Mouse (Mus musculus) limb, embryonic 15.5 days (tissue): ENCODE data around the gene Ank. TPM values are rescaled to one million over a fixed set of nuclear protein-coding genes. Genes with fewer than 3 reads are reported as not detected.
A peak's percentile ranks its signal among the peaks of the same experiment; 100 is the strongest.
"Not testable (repeated sequence)": the region's sequence is repeated elsewhere in the genome, so short reads cannot be mapped to it uniquely, and the experiment has no call there.

Experiments
- ATAC-seq: fragments of 200-750 bp; cut with Nextera tagmentation; 2 replicates; pipeline ENCODE4 v1.8.0; 2017; ENCODE audit warnings: low read depth, moderate TSS enrichment; ENCODE audit not compliant: insufficient number of reproducible peaks, low FRiP score, low TSS enrichment
- H3K27ac ChIP-seq: fragments of 300-500 bp; sonication (generic); 2 replicates; pipeline ENCODE4 v1.5.1; 2015; ENCODE audit warnings: moderate library complexity, mild to moderate bottlenecking, inconsistent platforms
- H3K27me3 ChIP-seq: fragments of 300-500 bp; sonication (generic); 2 replicates; pipeline ENCODE4 v1.6.1; 2015; ENCODE audit warnings: inconsistent platforms
- H3K36me3 ChIP-seq: fragments of 300-500 bp; sonication (generic); 2 replicates; pipeline ENCODE4 v1.6.1; 2015; ENCODE audit warnings: inconsistent platforms
- H3K4me1 ChIP-seq: fragments of 300-500 bp; sonication (generic); 2 replicates; pipeline ENCODE4 v1.6.1; 2015; ENCODE audit warnings: inconsistent platforms
- H3K4me2 ChIP-seq: fragments of 300-500 bp; sonication (generic); 2 replicates; pipeline ENCODE4 v1.6.1; 2015; ENCODE audit warnings: mild to moderate bottlenecking, inconsistent platforms
- H3K4me3 ChIP-seq: fragments of 300-500 bp; sonication (generic); 2 replicates; pipeline ENCODE4 v1.5.1; 2015; ENCODE audit warnings: mild to moderate bottlenecking, inconsistent platforms
- H3K9ac ChIP-seq: fragments of 300-500 bp; sonication (generic); 2 replicates; pipeline ENCODE4 v1.6.1; 2015; ENCODE audit warnings: inconsistent platforms
- H3K9me3 ChIP-seq: fragments of 300-500 bp; sonication (generic); 2 replicates; pipeline ENCODE4 v1.6.1; 2016; ENCODE audit warnings: inconsistent platforms
- WGBS: fragments of 180-500 bp; shearing (Covaris S2); methylation state at CpG from one replicate; pipeline ENCODE4 v1.1.7; 2015; 5-methylcytosine and 5-hydroxymethylcytosine counted together
- polyA plus RNA-seq: library from polyadenylated mRNA; unstranded; fragments of >200 nt; fragmentation: Nextera tagmentation; extraction: Ambion mirVana; gene quantifications from 2 replicates; pipeline ENCODE4 v1.2.1, GENCODE M21; 2015

The Ank gene
- polyA plus RNA-seq, 1 experiment from 2014 or later: 16.3 TPM

GRCm38 (mm10) chr15:27468822-27469488 lies 2.5 kb downstream of the Ank start:
- Histone ChIP-seq H3K4me1 (peaks cover 11% of the 10 kb centered on the region), H3K27ac (no peak overlapping the region), H3K4me3 (no peak overlapping the region), H3K9ac (no peak overlapping the region), H3K27me3 (0 out of 2 replicates have a peak, but pooled peaks cover 3% of the 10 kb centered on the region), H3K9me3 (no peaks in the 10 kb centered on the region), H3K36me3 (no peaks in the 10 kb centered on the region), H3K4me2 (no peak overlapping the region)
- no peak for ATAC-seq
- WGBS: 79% methylated on average over 4 of the region's 4 CpGs

GRCm38 (mm10) chr15:27470346-27470745 lies 3.9 kb downstream of the Ank start:
- not testable (repeated sequence) for H3K9ac ChIP-seq, H3K36me3 ChIP-seq, H3K9me3 ChIP-seq, H3K27ac ChIP-seq, H3K4me3 ChIP-seq, H3K4me2 ChIP-seq, ATAC-seq, H3K27me3 ChIP-seq
- WGBS: 69% methylated on average over 3 of the region's 3 CpGs
- H3K4me1 ChIP-seq: peaks cover 11% of the 10 kb centered on the region

GRCm38 (mm10) chr15:27472315-27472714 lies 5.8 kb downstream of the Ank start:
- Histone ChIP-seq H3K4me3 (no peak overlapping the region), H3K9me3 (no peaks in the 10 kb centered on the region), H3K4me2 (no peak overlapping the region), H3K27ac (no peak overlapping the region), H3K9ac (no peak overlapping the region), H3K4me1 (peaks cover 4% of the 10 kb centered on the region; the same call in 1 of the 2 replicates), H3K36me3 (no peaks in the 10 kb centered on the region), H3K27me3 (0 out of 2 replicates have a peak, but pooled peaks cover 3% of the 10 kb centered on the region)
- 80% methylated on average over 9 of the region's 9 CpGs for WGBS
- ATAC-seq: no peak

GRCm38 (mm10) chr15:27475988-27476387 lies 9.5 kb downstream of the Ank start:
- 0 out of 2 replicates have a peak, but pooled peaks cover 4% of the 10 kb centered on the region for H3K4me1 ChIP-seq
- H3K9me3 ChIP-seq: no peaks in the 10 kb centered on the region
- H3K36me3 ChIP-seq: no peaks in the 10 kb centered on the region
- H3K4me3 ChIP-seq: no peak overlapping the region
- WGBS: 73% methylated on average over 15 of the region's 15 CpGs
- no peak overlapping the region for H3K27ac ChIP-seq
- ATAC-seq: no peak
- H3K27me3 ChIP-seq: no peaks in the 10 kb centered on the region
- H3K9ac ChIP-seq: no peak overlapping the region
- no peak overlapping the region for H3K4me2 ChIP-seq

GRCm38 (mm10) chr15:27476671-27477070 lies 10.2 kb downstream of the Ank start:
- H3K9ac ChIP-seq: no peak overlapping the region
- 0 out of 2 replicates have a peak overlapping the region, but pooled peaks have one; percentile 30 for H3K27ac ChIP-seq
- 79% methylated on average over 12 of the region's 12 CpGs for WGBS
- H3K9me3 ChIP-seq: no peaks in the 10 kb centered on the region
- H3K27me3 ChIP-seq: no peaks in the 10 kb centered on the region
- ATAC-seq: no peak
- no peak overlapping the region for H3K4me2 ChIP-seq
- no peak overlapping the region for H3K4me3 ChIP-seq
- no peaks in the 10 kb centered on the region for H3K36me3 ChIP-seq
- H3K4me1 ChIP-seq: 0 out of 2 replicates have a peak, but pooled peaks cover 4% of the 10 kb centered on the region

- no peak for ATAC-seq
- Histone ChIP-seq H3K4me3 (no peak overlapping the region), H3K9ac (no peak overlapping the region), H3K4me1 (0 out of 2 replicates have a peak, but pooled peaks cover 6% of the 10 kb centered on the region), H3K9me3 (no peaks in the 10 kb centered on the region), H3K27me3 (no peaks in the 10 kb centered on the region), H3K4me2 (no peak overlapping the region), H3K36me3 (no peaks in the 10 kb centered on the region), H3K27ac (0 out of 2 replicates have a peak overlapping the region, but pooled peaks have one; percentile 30)
- 90% methylated on average over 9 of the region's 9 CpGs for WGBS
Measured at GRCm38 (mm10) chr15:27477159-27477558, 10.7 kb downstream of the Ank start.

GRCm38 (mm10) chr15:27477630-27478029 lies 11.2 kb downstream of the Ank start:
- 74% methylated on average over 7 of the region's 7 CpGs for WGBS

GRCm38 (mm10) chr15:27480333-27481015 lies 14.0 kb downstream of the Ank start:
- H3K27ac ChIP-seq: no peak overlapping the region
- H3K9me3 ChIP-seq: no peaks in the 10 kb centered on the region
- 80% methylated on average over 4 of the region's 4 CpGs for WGBS
- H3K4me2 ChIP-seq: no peak overlapping the region
- H3K4me3 ChIP-seq: no peak overlapping the region
- no peaks in the 10 kb centered on the region for H3K36me3 ChIP-seq
- H3K27me3 ChIP-seq: no peaks in the 10 kb centered on the region
- H3K9ac ChIP-seq: no peak overlapping the region
- H3K4me1 ChIP-seq: peaks cover 10% of the 10 kb centered on the region
- no peak for ATAC-seq

More at GRCm38 (mm10) chr15:27477630-27478029, 11.2 kb downstream of the Ank start:
- no peak for ATAC-seq
- H3K4me2 ChIP-seq: no peak overlapping the region
- 0 out of 2 replicates have a peak, but pooled peaks cover 6% of the 10 kb centered on the region for H3K4me1 ChIP-seq
- H3K36me3 ChIP-seq: no peaks in the 10 kb centered on the region
- H3K9me3 ChIP-seq: no peaks in the 10 kb centered on the region
- H3K9ac ChIP-seq: no peak overlapping the region
- H3K4me3 ChIP-seq: no peak overlapping the region
- no peak overlapping the region for H3K27ac ChIP-seq
- no peaks in the 10 kb centered on the region for H3K27me3 ChIP-seq

- peaks cover 25% of the 10 kb centered on the region for H3K4me1 ChIP-seq
- no peak overlapping the region for H3K4me3 ChIP-seq
- no peaks in the 10 kb centered on the region for H3K9me3 ChIP-seq
- no peaks in the 10 kb centered on the region for H3K36me3 ChIP-seq
- H3K4me2 ChIP-seq: no peak overlapping the region
- WGBS: 68% methylated on average over 4 of the region's 4 CpGs
- H3K27ac ChIP-seq: no peak overlapping the region
- no peaks in the 10 kb centered on the region for H3K27me3 ChIP-seq
- no peak for ATAC-seq
- H3K9ac ChIP-seq: no peak overlapping the region
Measured at GRCm38 (mm10) chr15:27481956-27482355, 15.5 kb downstream of the Ank start.

GRCm38 (mm10) chr15:27483183-27483582 lies 16.7 kb downstream of the Ank start:
- Histone ChIP-seq H3K4me2 (no peak overlapping the region), H3K9me3 (no peaks in the 10 kb centered on the region), H3K36me3 (no peaks in the 10 kb centered on the region), H3K27ac (no peak overlapping the region), H3K4me3 (no peak overlapping the region), H3K4me1 (peaks cover 32% of the 10 kb centered on the region), H3K27me3 (no peaks in the 10 kb centered on the region), H3K9ac (no peak overlapping the region)
- 80% methylated on average over 3 of the region's 3 CpGs for WGBS
- no peak for ATAC-seq

GRCm38 (mm10) chr15:27485567-27486278 lies 19.2 kb downstream of the Ank start:
- Histone ChIP-seq H3K4me2 (peak overlapping the region; percentile 17), H3K27ac (peak overlapping the region; percentile 59; the same call in 1 of the 2 replicates), H3K4me3 (no peak overlapping the region), H3K9me3 (no peaks in the 10 kb centered on the region), H3K9ac (no peak overlapping the region), H3K4me1 (peaks cover 30% of the 10 kb centered on the region), H3K27me3 (no peaks in the 10 kb centered on the region), H3K36me3 (no peaks in the 10 kb centered on the region)
- 20% methylated on average over 12 of the region's 12 CpGs for WGBS
- no peak for ATAC-seq

- H3K27ac ChIP-seq: peak overlapping the region; percentile 59; the same call in 1 of the 2 replicates
- peak; percentile 33; the same call in 1 of the 2 replicates for ATAC-seq
- H3K4me3 ChIP-seq: no peak overlapping the region
- no peaks in the 10 kb centered on the region for H3K36me3 ChIP-seq
- WGBS: 36% methylated on average over 5 of the region's 5 CpGs
- H3K4me1 ChIP-seq: peaks cover 30% of the 10 kb centered on the region
- H3K9ac ChIP-seq: no peak overlapping the region
- H3K4me2 ChIP-seq: peak overlapping the region; percentile 17
- no peaks in the 10 kb centered on the region for H3K9me3 ChIP-seq
- H3K27me3 ChIP-seq: no peaks in the 10 kb centered on the region
Measured at GRCm38 (mm10) chr15:27486279-27486618, 19.8 kb downstream of the Ank start.
